Mouse (Mus musculus): ENCODE data around the gene Dkkl1. TPM values are rescaled to one million over a fixed set of nuclear protein-coding genes. Genes with fewer than 3 reads are reported as not detected.

Gene Dkkl1
- polyA plus RNA-seq, 2 experiments = 4.8 to 14.8 TPM

GRCm38 (mm10) chr7:45192585-45193310 is 19.2 kb downstream of the Dkkl1 start:
- no peak overlapping the region for H3K4me3 ChIP-seq (replicated peaks; ENCODE audit: low read length)
- WGBS = 74% methylated on average over 7 of the region's 7 CpGs
- no peak overlapping the region for H3K4me2 ChIP-seq (replicated peaks; ENCODE audit: low read depth, low read length, severe bottlenecking)
- no peaks in the 10 kb centered on the region for H3K27me3 ChIP-seq (ENCODE audit: control insufficient read depth, insufficient read depth, low read length)
- no peak for ATAC-seq (ENCODE audit: low FRiP score, low read depth)
- 0 out of 2 replicates have a peak overlapping the region, but pooled peaks have one; percentile 25 for H3K9ac ChIP-seq (ENCODE audit: low read depth, low read length, severe bottlenecking)
- no peak overlapping the region for H3K27ac ChIP-seq (replicated peaks; ENCODE audit: low read depth, low read length)
- H3K9me3 ChIP-seq (ENCODE audit: control insufficient read depth, low read length) = no peaks in the 10 kb centered on the region
- no peak for DNase-seq (ENCODE audit: low spot score)
- peaks cover 4% of the 10 kb centered on the region for H3K4me1 ChIP-seq (ENCODE audit: control insufficient read depth, insufficient read depth, low read length)
- no peak for TF ChIP-seq POLR2A (IDR thresholded peaks at IDR 0.05; ENCODE audit: borderline replicate concordance, extremely low read depth, insufficient read depth, insufficient read length)
- H3K36me3 ChIP-seq (ENCODE audit: control insufficient read depth, insufficient read depth, low read length) = no peaks in the 10 kb centered on the region

- ATAC-seq (ENCODE audit: low FRiP score, low read depth) = peak; percentile 89
- no peak overlapping the region for H3K4me2 ChIP-seq (replicated peaks; ENCODE audit: low read depth, low read length, severe bottlenecking)
- WGBS = 9% methylated on average over 8 of the region's 8 CpGs
- DNase-seq (ENCODE audit: low spot score) = peak; percentile 74
- no peaks in the 10 kb centered on the region for H3K9me3 ChIP-seq (ENCODE audit: control insufficient read depth, low read length)
- H3K4me1 ChIP-seq (ENCODE audit: control insufficient read depth, insufficient read depth, low read length) = peaks cover 4% of the 10 kb centered on the region
- H3K4me3 ChIP-seq (replicated peaks; ENCODE audit: low read length) = no peak overlapping the region
- H3K27me3 ChIP-seq (ENCODE audit: control insufficient read depth, insufficient read depth, low read length) = no peaks in the 10 kb centered on the region
- 0 out of 2 replicates have a peak overlapping the region, but pooled peaks have one; percentile 3 for H3K27ac ChIP-seq (replicated peaks; ENCODE audit: low read depth, low read length)
- H3K36me3 ChIP-seq (ENCODE audit: control insufficient read depth, insufficient read depth, low read length) = no peaks in the 10 kb centered on the region
- H3K9ac ChIP-seq (ENCODE audit: low read depth, low read length, severe bottlenecking) = no peak overlapping the region
- no peak for TF ChIP-seq POLR2A (IDR thresholded peaks at IDR 0.05; ENCODE audit: borderline replicate concordance, extremely low read depth, insufficient read depth, insufficient read length)
Measured at GRCm38 (mm10) chr7:45191803-45192363, 20.1 kb downstream of the Dkkl1 start.

GRCm38 (mm10) chr7:45191161-45191560 is 20.8 kb downstream of the Dkkl1 start:
- no peaks in the 10 kb centered on the region for H3K9me3 ChIP-seq (ENCODE audit: control insufficient read depth, low read length)
- no peak for TF ChIP-seq POLR2A (IDR thresholded peaks at IDR 0.05; ENCODE audit: borderline replicate concordance, extremely low read depth, insufficient read depth, insufficient read length)
- H3K4me2 ChIP-seq (replicated peaks; ENCODE audit: low read depth, low read length, severe bottlenecking) = no peak overlapping the region
- H3K4me3 ChIP-seq (replicated peaks; ENCODE audit: low read length) = no peak overlapping the region
- no peak overlapping the region for H3K9ac ChIP-seq (ENCODE audit: low read depth, low read length, severe bottlenecking)
- DNase-seq (ENCODE audit: low spot score) = no peak
- WGBS = 64% methylated on average over 2 of the region's 2 CpGs
- no peaks in the 10 kb centered on the region for H3K27me3 ChIP-seq (ENCODE audit: control insufficient read depth, insufficient read depth, low read length)
- H3K27ac ChIP-seq (replicated peaks; ENCODE audit: low read depth, low read length) = no peak overlapping the region
- no peaks in the 10 kb centered on the region for H3K36me3 ChIP-seq (ENCODE audit: control insufficient read depth, insufficient read depth, low read length)
- peaks cover 4% of the 10 kb centered on the region for H3K4me1 ChIP-seq (ENCODE audit: control insufficient read depth, insufficient read depth, low read length)
- no peak for ATAC-seq (ENCODE audit: low FRiP score, low read depth)

GRCm38 (mm10) chr7:45190186-45190585 is 21.8 kb downstream of the Dkkl1 start:
- ATAC-seq (ENCODE audit: low FRiP score, low read depth) (no peak), DNase-seq (ENCODE audit: low spot score) (no peak)
- no peaks in the 10 kb centered on the region for H3K36me3 ChIP-seq (ENCODE audit: control insufficient read depth, insufficient read depth, low read length)
- no peak overlapping the region for H3K27ac ChIP-seq (replicated peaks; ENCODE audit: low read depth, low read length)
- H3K4me3 ChIP-seq (replicated peaks; ENCODE audit: low read length) = no peak overlapping the region
- H3K4me2 ChIP-seq (replicated peaks; ENCODE audit: low read depth, low read length, severe bottlenecking) = no peak overlapping the region
- 91% methylated on average over 6 of the region's 6 CpGs for WGBS
- no peak overlapping the region for H3K9ac ChIP-seq (ENCODE audit: low read depth, low read length, severe bottlenecking)
- H3K4me1 ChIP-seq (ENCODE audit: control insufficient read depth, insufficient read depth, low read length) = peaks cover 4% of the 10 kb centered on the region
- no peak for TF ChIP-seq POLR2A (IDR thresholded peaks at IDR 0.05; ENCODE audit: borderline replicate concordance, extremely low read depth, insufficient read depth, insufficient read length)
- no peaks in the 10 kb centered on the region for H3K9me3 ChIP-seq (ENCODE audit: control insufficient read depth, low read length)
- H3K27me3 ChIP-seq (ENCODE audit: control insufficient read depth, insufficient read depth, low read length) = no peaks in the 10 kb centered on the region

GRCm38 (mm10) chr7:45189600-45189999 is 22.3 kb downstream of the Dkkl1 start:
- Histone ChIP-seq H3K4me1 (ENCODE audit: control insufficient read depth, insufficient read depth, low read length) (peaks cover 4% of the 10 kb centered on the region), H3K27me3 (ENCODE audit: control insufficient read depth, insufficient read depth, low read length) (no peaks in the 10 kb centered on the region), H3K4me2 (replicated peaks; ENCODE audit: low read depth, low read length, severe bottlenecking) (no peak overlapping the region), H3K9ac (ENCODE audit: low read depth, low read length, severe bottlenecking) (no peak overlapping the region), H3K9me3 (ENCODE audit: control insufficient read depth, low read length) (no peaks in the 10 kb centered on the region), H3K27ac (replicated peaks; ENCODE audit: low read depth, low read length) (no peak overlapping the region), H3K4me3 (replicated peaks; ENCODE audit: low read length) (no peak overlapping the region), H3K36me3 (ENCODE audit: control insufficient read depth, insufficient read depth, low read length) (no peaks in the 10 kb centered on the region)
- no peak for TF ChIP-seq POLR2A (IDR thresholded peaks at IDR 0.05; ENCODE audit: borderline replicate concordance, extremely low read depth, insufficient read depth, insufficient read length)
- DNase-seq (ENCODE audit: low spot score) (no peak), ATAC-seq (ENCODE audit: low FRiP score, low read depth) (no peak)
- WGBS = 60% methylated on average over 16 of the region's 16 CpGs

All from limb, embryonic 14.5 days (tissue).